Mouse (Mus musculus) gastrocnemius, postnatal 36 days (tissue): ENCODE results near the gene Utrn. TPM values are rescaled to one million over a fixed set of nuclear protein-coding genes. Genes with fewer than 3 reads are reported as not detected.
A peak's percentile ranks its signal among the peaks of the same experiment; 100 is the strongest.
"Not testable (repeated sequence)": the region's sequence is repeated elsewhere in the genome, so short reads cannot be mapped to it uniquely, and the experiment has no call there.

Experiments used
- DNase-seq, 2 experiments: peaks; one replicate each; pipeline ENCODE4 v3.0.0; 2022
- intact Hi-C: fragments of 180-260 bp; cut with DNase I; formaldehyde crosslinking; loops from one replicate; pipeline ENCODE4 v1.15.1; 2025
- total RNA-seq, 2 experiments: library from RNA; stranded (reverse); gene quantifications; 2 replicates each; pipeline ENCODE4 v1.2.3; 2021

The Utrn gene
- total RNA-seq, 2 experiments from 2014 or later: 21.8 to 21.9 TPM

GRCm38 (mm10) chr10:12615723-12616122, 253.4 kb downstream of the Utrn start:
- DNase-seq: no peak
- intact Hi-C loops: no loop called here

- intact Hi-C loops: loop anchor here (5.0 kb wide), 3 partner anchors 397 to 1162 kb away; no protein-coding TSS in a partner anchor
- peak in 1 of 2 experiments; percentile 23 for DNase-seq
These were observed 254.5 kb downstream of the Utrn start for GRCm38 (mm10) chr10:12614465-12615199.

GRCm38 (mm10) chr10:12612235-12612863, 256.8 kb downstream of the Utrn start:
- no peak for DNase-seq
- intact Hi-C loops: loop anchor here (5.0 kb wide), 3 partner anchors 395 to 1160 kb away; no protein-coding TSS in a partner anchor

DNA sequence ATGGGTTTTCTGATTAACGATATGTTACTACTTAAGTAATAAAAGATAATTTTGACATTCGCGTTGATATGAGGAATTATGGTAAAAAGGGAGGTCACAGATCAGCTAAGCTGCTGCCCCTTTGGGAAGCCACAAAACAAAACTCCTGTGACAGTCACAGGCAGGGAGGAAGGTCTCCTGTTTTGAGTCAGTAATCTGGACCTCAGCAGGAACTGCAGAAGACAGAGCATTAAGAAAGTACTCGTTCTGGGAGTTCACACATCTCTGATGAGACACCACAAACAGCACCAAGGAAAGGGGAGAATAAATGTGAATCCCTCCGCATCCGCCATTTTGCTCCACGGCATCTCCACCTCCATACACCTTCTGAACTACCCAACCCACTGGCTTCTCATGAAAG, 259.3 kb downstream of the Utrn start:
- no peak for DNase-seq
- intact Hi-C loops: loop anchor here (5.0 kb wide), 3 partner anchors 393 to 1158 kb away; no protein-coding TSS in a partner anchor

DNA sequence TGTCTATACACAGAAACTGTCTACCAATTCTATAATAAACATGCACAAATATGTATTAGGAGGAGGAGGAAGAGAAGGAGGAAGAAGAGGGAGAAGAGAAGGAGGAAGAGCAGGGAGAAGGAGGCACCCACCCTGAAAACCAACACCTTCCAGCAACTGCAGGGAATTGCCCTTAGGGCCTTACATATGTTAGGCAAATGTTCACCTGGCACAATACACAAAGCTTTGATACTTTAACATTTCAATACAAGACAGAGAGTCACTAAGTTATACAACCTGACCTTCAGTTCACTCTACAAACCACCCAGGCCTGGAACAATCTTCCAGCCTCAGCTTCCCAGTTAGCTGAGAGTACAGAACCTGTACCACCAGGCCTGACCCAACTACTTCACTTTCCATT, 260.5 kb downstream of the Utrn start:
- DNase-seq: no peak
- intact Hi-C loops: no loop called here

DNA sequence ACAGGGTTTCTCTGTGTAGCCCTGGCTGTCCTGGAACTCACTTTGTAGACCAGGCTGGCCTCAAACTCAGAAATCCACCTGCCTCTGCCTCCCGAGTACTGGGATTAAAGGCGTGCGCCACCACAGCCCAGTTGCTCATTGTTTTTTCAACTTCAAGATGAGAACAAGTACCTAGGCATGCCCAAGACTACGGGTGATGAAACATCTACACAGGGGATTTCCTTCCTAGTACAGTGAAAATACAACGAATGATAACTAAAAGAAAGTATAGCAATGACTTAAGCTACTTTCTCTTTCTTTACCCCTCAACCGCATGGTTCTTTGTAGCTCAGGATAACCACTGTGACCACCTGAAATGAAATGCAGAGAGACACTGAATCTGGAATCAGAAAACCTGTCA, 262.0 kb downstream of the Utrn start:
- intact Hi-C loops, DNase-seq: not testable (repeated sequence)

- no peak for DNase-seq
- intact Hi-C loops: no loop called here
These were observed 273.8 kb downstream of the Utrn start for GRCm38 (mm10) chr10:12595379-12595778.

- intact Hi-C loops: no loop called here
- no peak for DNase-seq
These were observed 274.2 kb downstream of the Utrn start for GRCm38 (mm10) chr10:12594958-12595357.

GRCm38 (mm10) chr10:12593071-12593470, 276.1 kb downstream of the Utrn start:
- DNase-seq: no peak
- intact Hi-C loops: no loop called here

- intact Hi-C loops: no loop called here
- DNase-seq: no peak
These were observed 277.2 kb downstream of the Utrn start for GRCm38 (mm10) chr10:12591946-12592345.

GRCm38 (mm10) chr10:12588051-12588450, 281.1 kb downstream of the Utrn start:
- intact Hi-C loops: no loop called here
- DNase-seq: no peak

GRCm38 (mm10) chr10:12587318-12587717, 281.8 kb downstream of the Utrn start:
- intact Hi-C loops: no loop called here
- DNase-seq: no peak

DNA sequence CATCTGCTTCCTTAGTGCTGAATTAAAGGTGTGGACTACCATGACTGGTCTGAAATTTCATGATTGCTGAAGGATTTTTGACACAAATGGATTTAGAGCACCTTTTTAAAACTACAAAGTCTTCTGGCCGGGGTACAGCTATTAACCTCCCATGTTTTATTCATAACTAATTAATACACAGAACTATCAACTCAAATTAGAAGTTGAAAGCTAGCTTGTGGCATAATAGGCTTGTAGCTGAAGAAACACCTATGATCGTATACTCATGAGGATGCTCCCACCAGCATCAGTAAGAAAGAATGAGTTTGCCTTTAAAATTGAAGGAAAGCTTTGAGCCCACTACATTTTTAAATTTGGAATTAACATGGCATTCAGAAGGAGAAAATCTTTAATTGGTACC, 282.3 kb downstream of the Utrn start:
- intact Hi-C loops: no loop called here
- DNase-seq: no peak

DNA sequence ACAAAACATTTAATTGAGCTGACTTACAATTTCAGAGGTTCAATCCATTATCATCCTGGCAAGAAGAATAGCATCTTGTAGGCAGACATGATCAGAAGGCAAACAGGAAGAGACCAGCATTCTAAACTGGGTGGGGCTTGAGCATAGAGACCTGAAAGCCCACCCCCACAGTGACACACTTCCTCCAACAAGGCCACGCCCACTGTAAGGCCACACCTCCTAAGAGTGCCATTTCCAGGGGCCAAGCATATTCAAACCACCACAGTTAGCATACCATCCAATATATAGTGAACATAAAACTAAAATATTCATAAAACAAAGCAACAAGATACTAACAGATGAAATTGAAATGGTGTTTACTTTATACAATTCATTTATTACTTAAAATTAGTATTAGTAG, 283.0 kb downstream of the Utrn start:
- DNase-seq: no peak
- intact Hi-C loops: no loop called here

- DNase-seq: no peak
- intact Hi-C loops: no loop called here
These were observed 285.7 kb downstream of the Utrn start for GRCm38 (mm10) chr10:12583473-12583872.

DNA sequence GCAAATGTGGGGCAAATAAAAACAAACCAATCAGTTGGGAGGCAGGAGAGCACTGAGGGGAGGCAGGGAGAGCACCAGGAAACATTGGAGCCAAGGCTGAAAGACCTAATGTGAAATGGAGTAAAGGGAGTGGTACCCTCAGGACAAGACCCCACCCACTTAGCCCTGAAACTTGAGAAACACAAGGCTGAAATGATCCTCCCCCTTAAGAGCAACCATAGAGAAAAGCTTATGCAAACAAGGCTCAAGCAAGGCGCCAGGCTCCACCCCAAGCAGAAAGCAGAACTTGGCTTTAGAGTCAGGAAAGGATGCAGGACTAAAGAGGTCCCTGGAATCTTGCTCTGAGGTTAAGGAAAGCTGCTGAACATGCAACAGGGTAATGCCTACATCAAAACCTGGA, 290.1 kb downstream of the Utrn start:
- DNase-seq: no peak
- intact Hi-C loops: no loop called here

- intact Hi-C loops: no loop called here
- DNase-seq: no peak
These were observed 293.2 kb downstream of the Utrn start for GRCm38 (mm10) chr10:12575849-12576435.

- intact Hi-C loops: no loop called here
- DNase-seq: no peak
These were observed 294.4 kb downstream of the Utrn start for GRCm38 (mm10) chr10:12574760-12575159.

GRCm38 (mm10) chr10:12573601-12574000, 295.6 kb downstream of the Utrn start:
- peak in 1 of 2 experiments; percentile 15 for DNase-seq
- intact Hi-C loops: no loop called here

GRCm38 (mm10) chr10:12572759-12573158, 296.4 kb downstream of the Utrn start:
- intact Hi-C loops: no loop called here
- DNase-seq: no peak

GRCm38 (mm10) chr10:12564425-12564824, 304.7 kb downstream of the Utrn start:
- no peak for DNase-seq
- intact Hi-C loops: no loop called here

DNA sequence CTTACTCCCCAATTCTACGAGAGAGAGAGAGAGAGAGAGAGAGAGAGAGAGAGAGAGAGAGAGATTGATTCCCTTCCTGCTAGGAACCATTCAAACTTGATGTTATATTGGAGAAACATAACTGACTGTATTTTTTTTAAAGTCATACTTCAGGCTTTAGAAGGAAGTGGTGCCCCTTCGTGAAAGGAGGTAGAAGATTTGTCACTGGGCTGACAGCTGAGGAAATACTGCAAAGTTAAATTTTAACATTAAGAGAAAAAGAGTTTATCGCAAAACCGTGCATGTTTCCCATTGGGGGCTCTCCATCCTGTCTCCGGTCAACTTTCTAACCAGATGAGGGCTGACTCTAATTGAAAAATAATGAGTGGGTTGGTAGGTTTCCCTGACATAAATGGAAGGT, 310.4 kb downstream of the Utrn start:
- intact Hi-C loops: no loop called here
- DNase-seq: no peak
